Mouse (Mus musculus): ENCODE data around the gene Lyrm7.

The Lyrm7 gene

DNA sequence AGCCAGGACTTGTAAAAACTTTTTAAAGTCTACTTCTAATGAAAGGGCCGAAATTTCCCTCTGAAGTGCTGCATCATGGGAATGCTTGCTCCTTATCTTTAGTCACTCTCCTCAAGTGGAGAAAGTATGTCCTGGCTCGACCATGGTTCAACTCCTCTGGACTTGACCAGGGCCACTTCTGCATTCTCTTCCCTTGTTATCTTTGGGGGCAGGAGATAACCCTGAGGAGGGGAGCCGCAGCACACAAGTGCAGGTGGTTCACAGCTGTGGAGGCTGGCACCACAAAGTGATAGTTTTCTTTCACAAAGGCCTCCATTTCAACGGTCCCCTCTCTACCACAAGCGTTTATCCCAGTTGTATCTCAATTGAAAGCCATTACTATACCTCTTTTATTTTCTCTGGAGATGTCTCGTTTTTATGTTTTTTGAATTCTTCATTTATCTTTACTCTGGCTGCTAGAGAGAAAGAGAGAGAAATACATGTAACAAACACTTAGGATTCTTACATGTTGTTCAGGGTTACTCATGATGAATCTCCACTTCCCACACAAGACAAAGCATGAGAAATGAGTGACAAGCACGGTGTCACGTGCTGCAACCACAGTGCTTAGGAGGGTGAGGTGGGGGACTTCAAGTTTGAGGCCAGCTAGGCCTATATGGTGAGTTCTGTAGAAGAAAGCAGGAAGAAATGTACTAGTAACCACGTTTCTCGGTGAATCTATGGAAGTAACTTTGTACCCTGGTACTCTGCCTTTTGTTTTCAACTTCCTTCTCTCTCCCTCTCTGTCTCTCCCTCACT lies 10.6 kb downstream of the Lyrm7 start:
- in situ Hi-C loops (cut with MboI, MseI), result no loop called here

GRCm38 (mm10) chr11:54845470-54846442 lies 15.0 kb downstream of the Lyrm7 start:
- in situ Hi-C loops (cut with MboI, MseI), result no loop called here

GRCm38 (mm10) chr11:54844959-54845358 lies 15.8 kb downstream of the Lyrm7 start:
- in situ Hi-C loops (cut with MboI, MseI), result no loop called here

DNA sequence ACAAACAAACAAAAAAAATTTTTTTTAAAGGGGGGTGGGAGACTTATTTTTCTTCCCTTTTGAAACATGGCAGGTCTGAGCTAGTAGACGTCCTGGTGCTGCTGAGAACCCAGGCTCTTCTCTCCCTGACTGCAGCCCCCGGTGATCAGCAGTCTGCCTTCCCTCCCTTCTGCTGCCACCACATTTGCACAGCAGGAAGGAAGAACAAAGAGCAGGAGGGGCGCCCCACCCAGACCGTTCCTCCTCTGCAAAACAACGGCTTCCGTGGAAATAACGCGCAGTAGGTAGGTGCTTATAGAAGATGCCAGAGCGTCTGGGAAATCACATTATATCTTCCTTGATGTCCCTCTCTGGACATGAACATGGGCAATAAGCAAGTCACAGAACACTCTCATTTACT lies 16.3 kb downstream of the Lyrm7 start:
- in situ Hi-C loops (cut with MboI, MseI), result no loop called here

DNA sequence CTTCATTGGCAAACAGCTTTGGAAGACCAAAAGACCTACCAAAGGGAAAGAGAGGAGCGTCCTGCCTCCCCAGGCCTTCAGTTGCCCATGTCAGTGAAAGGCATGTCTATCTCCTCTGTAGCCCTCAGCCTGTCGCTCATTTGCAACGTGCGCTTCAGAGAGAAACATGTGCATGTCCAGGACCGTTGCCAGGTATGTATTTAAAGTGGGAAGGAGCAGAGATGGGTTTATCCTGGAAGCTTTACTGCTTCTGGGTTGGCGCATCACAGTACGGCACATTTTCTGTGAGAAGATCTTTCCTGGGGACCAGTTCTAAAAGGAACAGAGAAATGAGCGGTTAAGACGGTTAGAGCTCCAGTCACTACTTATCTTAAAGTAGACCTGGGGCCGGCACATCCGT lies 19.8 kb downstream of the Lyrm7 start:
- in situ Hi-C loops (cut with MboI, MseI), result no loop called here

GRCm38 (mm10) chr11:54839696-54840095 lies 21.0 kb downstream of the Lyrm7 start:
- in situ Hi-C loops (cut with MboI, MseI), result no loop called here

DNA sequence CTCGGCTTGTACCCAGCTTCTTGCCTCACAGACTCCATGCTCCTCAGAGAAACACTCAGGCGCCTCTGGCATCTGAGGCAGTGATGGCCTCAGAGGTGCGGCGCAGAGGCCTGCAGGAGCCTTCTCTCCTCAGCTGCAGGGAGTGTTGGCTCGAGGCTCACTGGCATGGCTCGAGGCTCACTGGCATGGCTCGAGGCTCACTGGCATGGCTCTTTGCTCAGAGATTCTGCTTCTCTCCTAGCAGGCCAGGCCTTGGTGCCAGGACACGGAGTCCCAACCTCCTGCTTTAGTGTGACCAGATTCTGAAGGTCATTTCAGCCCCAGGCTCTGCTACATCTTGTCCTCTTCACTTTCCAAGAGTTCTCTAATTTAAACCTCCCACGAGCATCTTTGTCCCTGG lies 24.6 kb downstream of the Lyrm7 start:
- in situ Hi-C loops (cut with MboI, MseI), result no loop called here

GRCm38 (mm10) chr11:54834596-54834995 lies 26.1 kb downstream of the Lyrm7 start:
- in situ Hi-C loops (cut with MboI, MseI), result no loop called here

GRCm38 (mm10) chr11:54833833-54834232 lies 26.9 kb downstream of the Lyrm7 start:
- in situ Hi-C loops (cut with MboI, MseI), result no loop called here

DNA sequence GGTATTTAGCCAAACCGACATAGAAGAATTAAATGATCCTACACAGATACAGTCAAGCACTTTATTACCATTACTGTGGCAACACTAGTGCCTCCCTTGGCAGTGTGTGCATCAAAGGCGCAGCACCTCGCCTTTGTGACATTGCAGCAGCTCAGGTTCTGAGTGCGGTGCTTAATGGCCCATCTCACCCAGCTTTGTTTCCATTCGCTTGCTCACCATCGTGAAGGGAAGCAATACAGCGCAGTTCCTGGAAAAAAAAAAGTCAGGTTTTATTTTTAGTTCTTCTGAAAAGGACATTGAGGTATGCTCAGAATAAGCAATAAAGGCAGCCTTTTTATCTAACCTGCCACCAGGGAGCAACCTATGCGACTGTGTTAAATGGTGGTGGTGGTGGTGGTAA lies 33.9 kb downstream of the Lyrm7 start:
- in situ Hi-C loops (cut with MboI, MseI), result no loop called here

- in situ Hi-C loops (cut with MboI, MseI), result no loop called here
Observed at GRCm38 (mm10) chr11:54825774-54826173, 34.9 kb downstream of the Lyrm7 start.

DNA sequence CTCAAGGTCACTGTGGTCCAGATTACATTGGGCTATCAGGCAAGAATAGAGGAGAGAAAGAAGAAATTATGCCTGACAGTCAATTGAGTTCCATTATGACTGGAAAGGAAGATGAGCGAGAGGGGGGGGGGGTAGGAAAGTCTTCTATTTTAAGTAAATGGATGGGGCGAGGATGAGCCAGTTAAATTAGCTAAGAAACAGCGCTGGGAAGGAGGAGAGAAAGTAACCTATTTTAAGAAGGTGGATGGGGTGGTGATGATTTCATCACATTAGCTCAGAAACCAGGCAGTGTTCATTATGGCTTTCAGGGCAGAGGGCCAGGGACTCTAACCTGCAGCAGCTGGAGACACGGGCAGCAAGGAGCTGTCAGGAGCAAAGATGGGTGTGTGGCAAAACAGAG lies 37.2 kb downstream of the Lyrm7 start:
- in situ Hi-C loops (cut with MboI, MseI), result loop anchor here (5.0 kb wide), 1 partner anchor 56 kb away; no protein-coding TSS in a partner anchor

- in situ Hi-C loops (cut with MboI, MseI), result no loop called here
Observed at GRCm38 (mm10) chr11:54819489-54819888, 41.2 kb downstream of the Lyrm7 start.

- in situ Hi-C loops (cut with MboI, MseI), result no loop called here
Observed at GRCm38 (mm10) chr11:54817449-54817848, 43.3 kb downstream of the Lyrm7 start.

DNA sequence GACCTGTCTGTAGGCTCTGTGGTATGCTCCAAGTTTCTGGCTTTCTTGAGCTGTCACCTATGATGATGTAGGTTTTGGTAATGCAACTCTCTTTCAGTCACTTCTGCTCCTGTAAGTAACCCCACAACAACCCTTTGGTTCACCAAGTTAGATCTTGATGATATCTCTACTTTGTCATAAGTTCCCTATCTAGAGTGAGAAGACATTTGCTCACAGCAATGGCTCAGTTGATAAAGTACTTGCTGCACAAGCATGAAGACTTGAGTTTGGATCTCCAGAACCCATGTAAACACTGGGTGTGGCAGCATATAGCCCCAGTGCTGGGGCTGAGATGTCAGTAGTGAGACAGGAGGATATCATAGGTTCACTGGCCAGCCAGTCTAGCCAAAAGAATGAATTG lies 45.1 kb downstream of the Lyrm7 start:
- in situ Hi-C loops (cut with MboI, MseI), result no loop called here

DNA sequence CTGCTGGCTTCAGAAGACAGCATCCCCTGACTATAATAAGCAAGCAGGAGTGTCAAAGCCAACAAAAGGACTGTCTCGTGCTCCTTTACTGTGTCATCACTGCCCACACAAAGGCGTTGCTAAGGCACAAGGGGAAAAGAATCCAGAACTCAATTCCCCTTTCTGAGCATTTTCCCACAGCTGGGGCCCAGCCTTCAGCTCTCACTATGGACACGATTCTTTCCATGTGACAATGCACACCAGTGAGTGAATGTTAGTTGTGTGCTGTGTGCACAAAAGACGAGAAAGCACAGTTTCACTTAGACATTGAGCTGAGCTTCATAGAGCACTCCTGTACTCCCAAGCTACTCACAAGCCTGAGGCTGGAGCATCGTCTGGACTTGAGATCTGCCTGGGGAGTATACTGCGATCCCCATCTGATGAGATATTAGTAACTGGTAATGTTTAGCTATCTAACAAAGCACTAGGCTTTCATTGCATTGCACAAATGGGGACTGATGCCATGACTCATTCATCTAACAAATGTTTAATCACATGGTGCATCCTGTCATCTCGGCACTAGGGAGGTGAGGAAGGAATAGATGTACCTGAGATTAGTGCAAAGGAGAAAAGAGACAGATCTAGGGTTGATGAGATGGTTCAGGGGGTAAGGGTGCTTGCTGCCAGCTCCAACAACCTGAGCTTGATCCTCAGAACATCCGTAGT lies 47.8 kb downstream of the Lyrm7 start:
- in situ Hi-C loops (cut with MboI, MseI), result no loop called here

DNA sequence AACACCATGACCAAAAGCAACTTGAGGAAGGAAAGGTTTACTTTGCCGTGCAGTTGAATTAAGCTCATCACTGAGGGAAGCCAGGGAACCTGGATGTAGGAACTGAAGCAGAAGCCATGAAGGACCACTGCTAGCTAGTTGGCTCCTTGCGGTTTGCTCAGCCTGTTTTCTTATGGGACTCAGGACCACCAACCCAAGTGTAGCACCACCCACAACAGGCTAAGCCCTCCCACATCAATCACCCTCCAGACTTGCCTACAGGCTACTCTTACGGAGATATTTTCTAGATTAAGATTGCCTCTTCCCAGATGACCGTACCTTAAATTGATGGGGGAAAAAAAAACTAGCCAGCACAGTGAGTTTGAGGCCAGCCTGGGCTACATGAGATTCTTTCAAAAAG lies 48.4 kb downstream of the Lyrm7 start:
- in situ Hi-C loops (cut with MboI, MseI), result no loop called here

GRCm38 (mm10) chr11:54811054-54811453 lies 49.7 kb downstream of the Lyrm7 start:
- in situ Hi-C loops (cut with MboI, MseI), result no loop called here

DNA sequence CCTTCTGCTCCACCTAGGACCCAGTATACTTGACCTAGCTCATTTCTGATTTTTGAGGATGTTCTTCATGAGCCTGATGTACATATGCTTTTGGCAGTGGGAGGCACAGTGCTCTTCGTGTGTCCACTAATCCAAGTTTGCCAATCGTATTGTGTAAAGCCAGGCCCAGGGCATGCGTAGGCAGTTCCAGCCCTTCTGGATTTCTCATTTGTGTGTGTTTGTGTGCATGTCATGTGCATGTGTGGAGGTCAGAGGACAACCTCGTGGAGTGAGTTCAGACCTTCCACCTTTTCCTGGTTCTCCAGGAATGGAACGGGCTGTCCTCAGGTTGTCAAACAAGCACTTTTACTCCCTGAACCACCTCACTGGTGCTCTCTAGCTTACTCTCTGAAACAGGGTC lies 51.1 kb downstream of the Lyrm7 start:
- in situ Hi-C loops (cut with MboI, MseI), result no loop called here

GRCm38 (mm10) chr11:54808177-54808576 lies 52.5 kb downstream of the Lyrm7 start:
- in situ Hi-C loops (cut with MboI, MseI), result no loop called here

DNA sequence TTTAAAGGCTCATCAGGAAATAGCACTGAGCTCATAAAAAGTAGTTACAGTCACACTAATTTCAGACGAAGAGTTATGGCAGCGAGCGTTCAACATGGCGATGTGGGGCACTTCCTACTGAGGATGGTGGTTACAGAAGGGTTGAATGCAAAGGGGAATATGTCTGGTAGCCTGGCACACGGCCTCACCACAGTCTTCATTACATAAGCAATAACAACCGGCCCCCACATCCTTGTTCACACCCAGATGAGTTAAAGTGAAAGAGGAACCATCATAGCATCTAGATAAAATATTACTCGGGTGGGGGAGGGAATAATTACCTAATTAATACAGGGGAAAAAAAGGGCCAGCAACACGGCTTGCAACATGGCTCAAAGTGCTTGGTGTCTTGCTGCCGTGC lies 53.0 kb downstream of the Lyrm7 start:
- in situ Hi-C loops (cut with MboI, MseI), result no loop called here

DNA sequence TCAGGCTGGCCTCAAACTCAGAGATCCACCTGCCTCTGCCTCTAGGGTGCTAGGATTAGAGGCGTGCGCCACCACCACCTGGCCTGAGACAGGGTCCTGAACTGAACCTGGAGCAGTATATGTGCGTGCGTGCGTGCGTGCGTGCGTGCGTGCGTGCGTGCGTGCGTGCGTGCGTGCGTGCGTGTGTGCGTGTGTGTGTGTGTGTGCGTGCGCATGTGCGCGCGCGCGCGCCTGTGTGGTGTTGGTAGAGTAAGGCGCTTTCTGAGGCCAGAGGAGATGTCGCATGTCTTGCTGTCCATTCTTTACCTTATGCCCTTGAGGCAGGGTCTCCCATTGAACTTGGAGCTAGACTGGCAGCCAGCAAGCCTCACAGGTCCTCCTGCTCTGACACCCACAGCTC lies 53.8 kb downstream of the Lyrm7 start:
- in situ Hi-C loops (cut with MboI, MseI), result no loop called here
